Mouse (Mus musculus) frontal cortex, postnatal 10 days (tissue): ENCODE data around the gene Coq4.
A peak's percentile ranks its signal among the peaks of the same experiment; 100 is the strongest.

Source experiments
- DNase-seq, 2 experiments: peaks; one replicate each; pipeline ENCODE4 v3.0.0; 2022; ENCODE audit warnings: low spot score in 2 of 2, mixed read lengths in 1 of 2

The Coq4 gene

DNA sequence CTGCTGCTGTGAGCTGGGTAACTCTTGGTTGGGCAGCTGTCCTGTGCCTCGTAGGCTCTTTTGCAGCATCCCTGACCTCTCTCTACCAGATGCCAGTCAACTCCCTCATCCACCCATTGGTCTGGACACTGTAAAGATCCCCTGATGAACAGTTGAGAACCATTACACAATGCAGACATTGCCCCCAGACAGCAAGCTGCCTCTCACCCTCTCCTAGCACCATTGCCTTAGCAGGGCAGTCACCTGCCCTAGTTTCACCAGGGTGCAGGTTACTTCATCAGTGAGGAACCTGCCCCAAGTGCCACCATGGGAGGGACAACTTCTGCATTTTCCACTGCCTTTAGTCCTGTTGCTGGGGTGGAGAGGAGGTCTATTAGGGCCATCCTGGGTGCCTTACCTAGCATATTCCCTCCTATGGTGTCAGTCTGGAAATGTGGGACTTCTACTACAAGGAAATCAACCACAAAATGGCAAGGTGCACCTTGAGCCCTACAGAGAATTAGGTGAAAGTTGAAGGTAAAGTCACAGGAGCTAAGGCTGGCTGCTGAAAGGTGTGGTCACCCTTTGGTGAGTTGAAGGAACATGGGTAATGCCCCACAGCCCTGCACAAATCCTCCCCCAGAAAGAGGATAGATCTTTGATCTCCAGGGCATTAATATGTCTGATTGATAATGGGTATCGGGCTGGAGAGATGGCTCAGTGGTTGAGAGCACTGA is 5.6 kb downstream of the Coq4 start:
- no peak for DNase-seq

GRCm38 (mm10) chr2:29802075-29802826 is 15.0 kb downstream of the Coq4 start, which contains the start of gene Slc27a4:
Slc27a4 (plus strand) TSS chr2:29802634.
- peak; percentile 90 to 96 for DNase-seq

DNA sequence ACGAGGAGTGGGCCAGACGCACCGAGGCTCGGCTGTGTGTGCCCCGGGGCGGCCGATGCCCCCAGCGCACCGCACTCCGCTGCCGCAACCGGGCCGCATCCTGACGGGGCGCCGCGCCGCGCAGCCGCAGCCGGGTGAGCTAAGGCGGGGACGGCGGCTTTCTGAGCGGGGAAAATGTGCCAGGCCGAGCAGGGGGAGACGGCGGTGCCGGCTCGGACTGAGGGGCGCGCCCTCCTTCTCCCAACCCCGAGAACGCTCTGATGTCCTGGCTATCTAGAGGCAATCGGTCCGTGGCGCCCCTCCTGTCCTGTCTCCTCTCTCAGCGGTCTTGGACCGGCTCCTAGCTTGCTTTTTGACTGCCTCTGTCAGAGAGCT is 15.5 kb downstream of the Coq4 start:
- no peak for DNase-seq

DNA sequence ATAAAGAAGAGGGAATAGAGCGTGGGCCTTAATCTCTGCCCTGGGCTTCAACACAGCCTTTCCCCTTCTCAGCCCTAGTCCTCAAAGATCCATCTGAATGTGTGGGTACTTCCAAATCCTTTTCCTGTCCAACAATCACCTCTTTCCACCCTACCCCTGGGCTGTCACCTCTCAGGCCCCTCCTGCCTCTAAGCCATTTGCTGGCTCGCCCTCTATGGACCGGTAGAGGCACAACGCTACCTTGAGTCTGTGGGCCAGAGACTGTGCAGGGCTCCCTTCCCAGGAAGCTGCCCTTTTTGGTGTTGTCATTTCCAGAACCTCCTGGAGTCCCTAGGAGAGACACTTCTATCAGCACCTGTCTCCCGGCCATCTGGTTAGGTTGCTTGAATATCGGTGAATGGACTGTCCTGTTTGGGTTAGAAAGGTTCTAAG is 16.1 kb downstream of the Coq4 start:
- no peak for DNase-seq

GRCm38 (mm10) chr2:29815678-29816371 is 28.5 kb downstream of the Coq4 start:
- no peak for DNase-seq

GRCm38 (mm10) chr2:29817426-29818232 is 30.3 kb downstream of the Coq4 start:
- peak; percentile 73 to 83 for DNase-seq

DNA sequence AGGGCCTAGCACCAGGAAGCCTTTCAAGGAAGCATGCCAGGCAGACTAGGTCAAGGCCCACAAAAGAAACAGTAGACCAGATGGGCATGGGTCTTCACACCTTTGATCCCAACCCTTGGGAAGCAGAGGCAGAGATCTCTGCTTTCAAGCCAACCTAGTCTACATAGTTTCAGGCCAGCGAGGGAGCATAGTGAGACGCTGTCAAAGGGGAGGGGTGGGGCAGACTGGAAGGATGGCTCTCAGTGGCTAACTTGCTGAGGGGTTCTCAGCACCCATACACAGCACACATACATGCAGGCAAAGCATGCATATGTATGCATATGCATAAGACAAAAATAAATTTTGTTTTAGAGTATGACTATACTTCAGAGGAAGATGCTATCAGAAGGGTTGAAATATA is 32.1 kb downstream of the Coq4 start:
- no peak for DNase-seq

DNA sequence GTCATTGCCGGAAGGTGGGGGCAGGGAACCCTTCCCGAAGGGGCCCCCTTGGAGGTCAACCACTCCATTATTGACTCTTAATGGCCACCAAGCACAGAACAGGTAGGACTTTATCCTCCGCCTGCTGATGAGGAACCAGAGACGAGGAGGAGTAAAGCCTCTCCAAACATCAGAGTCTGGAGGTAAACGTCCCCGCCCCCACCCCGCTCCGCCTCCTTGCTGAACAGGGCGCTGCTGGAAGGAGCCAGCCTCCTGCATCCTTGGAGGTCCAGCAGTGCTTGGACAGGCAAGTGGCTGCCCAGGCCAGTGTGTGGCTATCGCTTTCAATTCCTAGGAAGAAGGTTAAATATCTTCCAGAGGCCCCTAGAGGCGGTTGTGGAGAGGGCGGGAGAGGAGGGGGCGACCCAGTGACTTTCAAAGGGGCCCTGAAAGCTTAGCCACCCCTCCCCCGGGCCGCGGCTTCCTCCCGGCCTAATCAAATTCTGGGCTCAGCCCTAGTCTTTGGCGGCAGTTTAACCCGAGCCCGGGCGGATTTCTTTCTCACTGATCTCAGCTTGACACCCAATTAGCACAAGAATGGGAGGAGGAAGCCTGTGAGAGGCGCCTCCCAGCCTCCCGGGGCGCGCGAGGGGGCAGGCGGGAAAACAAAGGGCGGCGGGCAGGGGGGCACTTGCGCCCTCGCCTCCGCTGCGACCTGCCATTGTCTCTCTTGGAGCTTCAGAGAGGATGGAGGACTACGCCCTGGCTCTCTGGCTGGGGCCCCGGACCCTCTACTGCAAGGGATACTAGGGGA is 32.9 kb downstream of the Coq4 start, which contains the start of gene Urm1:
TSS of gene Urm1 (plus strand) at position 51 of the 793 bp plus-strand sequence.
- peak; percentile 68 to 72 for DNase-seq

DNA sequence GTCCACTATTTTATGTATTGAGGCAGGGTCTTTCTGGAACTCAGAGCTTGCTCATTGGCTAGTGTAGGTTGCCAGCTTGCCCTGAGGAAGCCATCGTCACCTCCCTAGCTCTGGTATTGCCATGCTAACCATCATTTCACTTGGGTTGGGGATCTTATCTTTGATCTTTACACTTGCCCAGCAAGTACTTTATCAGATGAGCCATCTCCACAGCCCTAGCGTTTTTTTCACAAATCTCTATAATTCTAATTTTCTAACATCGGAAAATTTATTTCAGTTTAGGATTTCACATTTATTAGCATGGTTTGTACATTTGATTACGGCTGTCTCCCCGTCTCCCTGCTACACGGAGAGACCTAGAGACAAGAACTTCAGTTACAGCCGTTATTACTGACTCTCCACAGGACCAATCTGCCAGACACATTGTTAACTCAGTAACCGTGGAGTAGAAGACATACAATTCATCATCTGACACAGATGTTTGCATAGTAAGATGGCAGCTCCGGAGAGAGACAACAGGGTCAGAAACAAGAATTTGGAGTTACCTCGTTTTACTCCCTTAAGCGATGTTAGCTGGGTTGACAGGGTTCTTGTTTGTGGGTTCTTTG is 39.1 kb downstream of the Coq4 start:
- DNase-seq = no peak

DNA sequence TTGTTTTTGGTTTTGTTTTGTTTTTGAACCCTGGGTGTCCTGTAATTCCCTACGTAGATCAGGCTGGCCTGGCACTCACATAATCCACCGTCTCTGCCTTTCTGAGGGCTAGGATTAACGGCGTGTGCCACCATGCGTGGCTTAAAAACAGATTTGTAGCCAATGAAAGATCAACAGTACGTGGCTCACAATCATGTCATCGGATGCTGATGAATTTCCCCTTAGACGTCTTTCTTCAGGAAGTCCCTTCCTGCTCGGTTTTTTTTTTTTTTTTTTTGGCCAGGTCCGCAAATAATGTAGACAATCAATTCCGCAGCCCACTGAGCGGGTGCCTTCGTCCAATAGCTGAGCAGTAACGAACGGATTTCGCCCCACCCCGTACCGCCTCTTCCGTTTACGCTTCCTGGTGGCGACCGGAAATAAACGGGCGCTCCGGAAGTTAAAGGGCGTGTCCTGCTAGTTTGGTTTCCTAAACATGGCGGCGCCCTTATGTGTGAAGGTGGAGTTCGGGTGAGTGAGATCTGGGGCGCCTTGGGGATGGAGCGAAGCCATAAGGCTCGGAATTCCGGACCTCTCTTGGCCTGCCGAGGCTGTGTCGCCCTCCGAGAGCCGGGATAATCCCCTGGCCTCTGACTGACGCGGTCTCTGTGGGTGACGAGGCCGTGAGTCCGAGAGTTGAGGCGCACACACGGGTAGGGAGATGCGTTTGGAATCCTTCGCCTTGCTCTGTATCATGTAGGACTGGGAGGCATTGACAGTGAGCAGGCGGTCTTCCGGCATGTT is 39.8 kb downstream of the Coq4 start:
- DNase-seq = peak; percentile 93

DNA sequence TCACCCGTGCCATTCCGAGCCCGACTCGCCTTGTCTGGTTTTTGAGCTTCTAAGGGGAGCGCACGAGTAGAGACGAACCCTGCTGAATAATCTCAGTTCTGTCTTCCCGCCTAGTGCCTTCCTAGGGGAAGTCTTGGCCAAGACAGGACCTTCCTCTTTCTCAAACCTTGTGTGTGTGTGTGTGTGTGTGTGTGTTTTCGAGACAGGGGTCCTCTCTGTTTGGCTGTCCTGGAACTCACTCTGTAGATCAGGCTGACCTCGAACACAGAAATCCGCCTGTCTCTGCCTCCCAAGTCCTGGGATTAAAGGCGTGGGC is 40.4 kb downstream of the Coq4 start:
- no peak for DNase-seq

DNA sequence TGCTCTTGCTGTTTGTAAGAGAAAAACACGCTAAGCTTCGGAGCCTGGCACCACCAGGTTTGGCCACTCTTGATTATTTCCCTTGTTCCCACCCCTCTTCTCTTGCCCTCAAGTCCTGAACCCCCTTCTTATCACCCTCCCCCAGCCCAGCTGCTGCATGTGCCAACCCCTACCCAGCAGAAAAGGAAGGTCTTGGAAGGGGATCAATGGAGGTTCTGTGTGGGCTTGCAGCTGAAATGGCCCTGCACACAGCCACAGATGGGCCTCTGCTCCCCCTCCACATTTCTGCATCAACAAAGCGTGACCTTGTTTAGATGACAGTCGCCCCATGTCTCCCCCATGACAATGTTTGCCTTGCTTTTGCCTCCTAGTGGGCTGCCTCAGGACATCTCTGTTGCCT is 43.8 kb downstream of the Coq4 start:
- DNase-seq = peak in 1 of 2 experiments; percentile 56

DNA sequence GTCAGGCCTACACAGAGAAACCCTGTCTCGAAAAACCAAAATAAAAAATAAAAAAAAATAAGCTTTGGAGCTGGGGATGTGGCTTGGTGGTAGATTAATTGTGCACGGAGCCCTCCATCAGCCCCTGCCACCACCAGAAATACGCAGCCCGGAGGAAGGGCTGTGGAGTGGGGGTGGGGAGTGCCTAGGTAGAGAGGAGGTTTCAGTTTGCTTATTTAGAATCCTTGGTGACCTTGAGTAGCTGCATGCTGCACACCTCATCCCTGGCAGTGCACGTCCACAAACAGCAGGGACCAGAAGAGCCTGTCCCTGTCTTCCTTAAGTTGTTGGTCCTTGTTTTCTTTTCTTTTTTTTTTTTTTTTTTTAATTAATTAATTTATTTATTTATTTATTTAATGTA is 46.5 kb downstream of the Coq4 start:
- no peak for DNase-seq

- DNase-seq = no peak
Observed at GRCm38 (mm10) chr2:29835391-29835899, 48.2 kb downstream of the Coq4 start.

- no peak for DNase-seq
Observed at GRCm38 (mm10) chr2:29839460-29839859, 52.2 kb downstream of the Coq4 start.

GRCm38 (mm10) chr2:29843231-29844105 is 56.2 kb downstream of the Coq4 start:
- DNase-seq = no peak

- DNase-seq = no peak
Observed at GRCm38 (mm10) chr2:29844115-29844514, 56.8 kb downstream of the Coq4 start.

DNA sequence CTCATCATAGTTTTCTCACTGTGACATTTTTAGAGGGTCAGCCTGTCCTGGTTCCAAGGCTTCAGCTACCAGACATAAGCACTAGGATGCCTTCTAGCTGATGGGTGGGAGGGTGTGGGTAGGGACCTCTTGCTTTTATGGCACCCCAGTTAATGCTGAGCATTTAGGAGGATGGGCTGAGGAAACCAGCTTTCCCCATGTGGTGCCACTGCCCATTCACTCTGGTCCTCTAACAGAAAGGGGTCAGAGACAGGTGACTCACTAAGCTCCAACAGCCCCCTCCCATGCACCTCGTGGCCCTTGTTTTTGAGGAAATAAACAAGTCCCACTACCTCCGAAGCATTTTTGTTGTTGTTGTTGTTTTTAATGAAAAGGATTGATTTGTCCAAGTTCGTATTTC is 57.4 kb downstream of the Coq4 start:
- no peak for DNase-seq

DNA sequence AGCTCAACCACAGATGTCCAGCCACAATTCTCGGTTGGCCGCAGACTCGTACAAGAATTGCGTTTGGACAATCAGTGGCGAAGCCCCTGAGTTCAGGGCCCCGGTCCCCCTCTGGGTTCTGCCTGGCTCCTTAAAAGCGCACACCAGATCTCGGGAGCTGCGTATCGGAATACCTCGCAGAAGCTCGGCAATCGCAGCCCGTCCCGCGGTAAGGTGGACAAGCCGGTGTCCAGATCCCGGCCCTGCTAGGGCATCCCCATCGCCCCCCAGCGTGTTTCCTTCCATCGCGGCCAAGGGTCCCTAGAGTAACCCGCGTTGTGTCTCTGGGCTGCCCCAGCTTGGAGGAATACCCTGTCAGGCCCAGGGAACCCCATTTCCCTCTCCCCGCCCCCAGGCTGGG is 58.3 kb downstream of the Coq4 start:
- no peak for DNase-seq
